Mouse (Mus musculus): Measurements from ENCODE around the gene Tcam1.
"Not testable (repeated sequence)": the region's sequence is repeated elsewhere in the genome, so short reads cannot be mapped to it uniquely, and the experiment has no call there.

The Tcam1 gene

GRCm38 (mm10) chr11:106276454-106276853 lies at the start of gene Tcam1:
Gene Tcam1, plus strand, starts transcription at chr11:106276672.
- DNase-seq (ENCODE audit: low spot score in 2 of 2), result peak; percentile 96 to 97

DNA sequence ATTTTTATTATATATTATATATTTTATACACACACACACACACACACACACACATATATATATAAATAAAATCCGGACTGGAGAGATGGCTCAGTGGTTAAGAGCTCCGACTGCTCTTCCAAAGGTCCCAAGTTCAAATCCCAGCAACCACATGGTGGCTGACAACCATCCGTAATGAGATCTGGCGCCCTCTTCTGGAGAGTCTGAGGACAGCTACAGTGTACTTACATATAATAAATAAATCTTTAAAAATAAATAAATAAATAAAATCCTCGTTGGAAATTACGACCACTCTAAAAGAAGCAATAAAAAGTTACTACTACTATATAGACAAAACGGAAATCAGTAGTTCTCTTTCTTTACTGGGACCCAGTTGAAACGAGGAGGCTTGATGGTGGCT lies 42.5 kb upstream of the Tcam1 start:
- DNase-seq (ENCODE audit: low spot score in 2 of 2), result not testable (repeated sequence)

GRCm38 (mm10) chr11:106246834-106247233 lies 29.6 kb upstream of the Tcam1 start:
- DNase-seq (ENCODE audit: low spot score in 2 of 2), result no peak

- DNase-seq (ENCODE audit: low spot score in 2 of 2), result no peak
Measured at GRCm38 (mm10) chr11:106249326-106249725, 27.1 kb upstream of the Tcam1 start.

- no peak for DNase-seq (ENCODE audit: low spot score in 2 of 2)
Measured at GRCm38 (mm10) chr11:106254767-106255166, 21.7 kb upstream of the Tcam1 start.

DNA sequence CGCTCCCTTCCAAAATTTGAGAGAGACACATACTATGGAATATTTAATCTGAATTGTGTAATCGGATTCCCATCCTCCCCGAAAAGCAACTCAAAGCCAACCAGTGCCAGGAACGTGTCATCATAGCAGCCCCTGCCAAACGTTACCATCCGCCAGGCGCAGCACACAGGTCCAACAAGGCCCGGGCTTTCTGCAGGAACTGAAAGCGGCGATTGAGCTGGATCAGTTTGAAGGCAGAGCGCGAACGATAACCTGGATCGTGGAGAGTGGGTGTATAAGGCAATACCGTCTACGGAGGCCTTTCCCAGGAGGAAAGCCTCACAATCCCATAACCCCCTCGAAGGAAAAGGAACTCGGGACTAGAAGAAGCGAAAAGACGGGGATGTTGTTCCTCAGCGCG lies 21.3 kb upstream of the Tcam1 start:
- no peak for DNase-seq (ENCODE audit: low spot score in 2 of 2)

DNA sequence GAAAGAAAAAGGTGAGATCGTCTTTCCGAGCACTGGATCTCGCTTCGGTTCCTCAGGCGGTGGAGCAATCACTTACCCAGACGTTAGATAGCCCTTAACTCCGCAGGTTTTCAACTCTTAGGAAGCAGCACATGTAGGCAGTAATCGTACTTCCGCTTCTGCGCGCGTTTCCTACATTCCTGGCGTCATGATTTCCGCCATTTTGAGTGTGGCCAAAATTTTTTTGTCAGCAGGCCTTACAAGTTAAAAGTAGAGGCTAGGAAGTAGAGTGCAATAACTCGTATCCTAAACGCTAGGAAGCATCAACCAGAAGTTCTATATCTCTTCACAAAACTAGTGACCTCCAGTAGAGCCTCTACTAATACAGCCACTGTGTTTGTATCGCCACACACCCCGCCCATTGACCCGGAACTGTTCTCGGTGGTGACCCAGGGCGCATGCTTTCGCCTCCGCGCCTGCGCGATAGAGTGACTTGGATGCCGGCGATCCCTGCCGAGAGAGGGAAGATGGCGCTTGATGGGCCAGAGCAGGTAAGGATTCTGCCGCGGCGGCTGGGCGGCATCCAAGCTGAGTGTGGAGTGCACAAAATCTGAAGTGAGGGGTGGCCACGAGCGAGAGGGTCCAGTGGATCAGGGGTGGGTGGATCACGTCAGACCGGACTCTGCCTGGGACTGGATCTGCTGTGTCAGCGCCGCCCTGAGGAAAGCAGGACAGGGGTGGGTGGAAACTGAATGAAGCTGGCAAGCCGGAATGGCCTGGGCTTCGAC lies 20.6 kb upstream of the Tcam1 start, which contains the start of the genes Ftsj3 and Psmc5:
Ftsj3 (minus strand) TSS at position 395 of the 767 bp plus-strand sequence.
Psmc5 (plus strand) TSS at position 470 of the 767 bp plus-strand sequence.
- peak; percentile 99 to 100 for DNase-seq (ENCODE audit: low spot score in 2 of 2)

GRCm38 (mm10) chr11:106256775-106257174 lies 19.7 kb upstream of the Tcam1 start:
- DNase-seq (ENCODE audit: low spot score in 2 of 2), result no peak

GRCm38 (mm10) chr11:106260826-106261450 lies 15.5 kb upstream of the Tcam1 start:
- no peak for DNase-seq (ENCODE audit: low spot score in 2 of 2)

DNA sequence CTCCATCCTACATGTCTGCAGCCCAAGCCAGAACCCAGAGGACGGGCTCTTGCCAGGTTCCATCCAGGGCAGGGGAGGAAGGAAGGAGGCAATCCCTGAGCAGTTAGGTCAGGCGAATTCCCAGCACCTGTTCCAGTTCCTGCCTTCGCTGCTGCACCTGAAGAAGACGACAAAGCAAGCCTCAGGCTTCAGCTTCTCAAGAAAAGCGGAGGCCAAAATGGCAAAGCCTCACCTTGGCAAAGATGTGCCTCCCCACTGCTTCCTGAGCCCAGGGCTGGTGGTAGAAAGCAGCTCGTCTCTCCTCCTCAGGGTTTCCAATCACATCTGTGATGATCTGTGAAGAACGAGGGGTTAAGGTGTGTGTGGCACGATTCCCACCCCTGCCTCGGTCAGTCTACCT lies 12.5 kb upstream of the Tcam1 start:
- DNase-seq (ENCODE audit: low spot score in 2 of 2), result no peak

- DNase-seq (ENCODE audit: low spot score in 2 of 2), result no peak
Measured at GRCm38 (mm10) chr11:106264988-106265387, 11.5 kb upstream of the Tcam1 start.

DNA sequence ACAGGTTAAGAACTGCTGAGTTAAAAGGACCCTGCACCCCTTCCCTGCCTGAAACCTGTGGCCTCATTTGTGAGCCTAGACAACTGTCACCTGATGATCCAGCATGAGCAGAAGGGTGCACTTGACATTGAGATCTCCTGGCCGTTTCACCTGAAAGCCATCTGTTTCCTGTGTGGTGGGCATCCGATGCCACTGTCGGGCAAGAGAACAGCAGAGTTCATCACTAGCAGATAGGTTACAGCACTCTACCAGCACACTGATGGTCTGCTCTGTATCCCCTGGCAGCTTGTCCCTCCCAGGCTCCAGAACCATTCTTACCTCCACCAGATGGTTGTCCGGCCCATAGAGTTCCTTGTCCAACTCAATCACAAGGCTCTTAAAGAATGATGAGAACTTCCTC lies 10.9 kb upstream of the Tcam1 start:
- DNase-seq (ENCODE audit: low spot score in 2 of 2), result no peak

GRCm38 (mm10) chr11:106266431-106266830 lies 10.0 kb upstream of the Tcam1 start:
- DNase-seq (ENCODE audit: low spot score in 2 of 2), result no peak

- no peak for DNase-seq (ENCODE audit: low spot score in 2 of 2)
Measured at GRCm38 (mm10) chr11:106267311-106267852, 9.1 kb upstream of the Tcam1 start.

GRCm38 (mm10) chr11:106267871-106268270 lies 8.6 kb upstream of the Tcam1 start:
- no peak for DNase-seq (ENCODE audit: low spot score in 2 of 2)

GRCm38 (mm10) chr11:106268326-106269059 lies 8.0 kb upstream of the Tcam1 start:
- DNase-seq (ENCODE audit: low spot score in 2 of 2), result peak in 1 of 2 experiments; percentile 46

GRCm38 (mm10) chr11:106269060-106269431 lies 7.4 kb upstream of the Tcam1 start:
- DNase-seq (ENCODE audit: low spot score in 2 of 2), result no peak

- DNase-seq (ENCODE audit: low spot score in 2 of 2), result no peak
Measured at GRCm38 (mm10) chr11:106271131-106271793, 5.2 kb upstream of the Tcam1 start.

- no peak for DNase-seq (ENCODE audit: low spot score in 2 of 2)
Measured at GRCm38 (mm10) chr11:106271794-106272643, 4.5 kb upstream of the Tcam1 start.

GRCm38 (mm10) chr11:106272644-106273310 lies 3.7 kb upstream of the Tcam1 start, which contains the start of gene Smarcd2:
Gene Smarcd2, minus strand, starts transcription at chr11:106272972.
- peak; percentile 99 for DNase-seq (ENCODE audit: low spot score in 2 of 2)
